Comparison of ENCODE assay signal across 10 mouse cellular contexts in the genomic region with DNA sequence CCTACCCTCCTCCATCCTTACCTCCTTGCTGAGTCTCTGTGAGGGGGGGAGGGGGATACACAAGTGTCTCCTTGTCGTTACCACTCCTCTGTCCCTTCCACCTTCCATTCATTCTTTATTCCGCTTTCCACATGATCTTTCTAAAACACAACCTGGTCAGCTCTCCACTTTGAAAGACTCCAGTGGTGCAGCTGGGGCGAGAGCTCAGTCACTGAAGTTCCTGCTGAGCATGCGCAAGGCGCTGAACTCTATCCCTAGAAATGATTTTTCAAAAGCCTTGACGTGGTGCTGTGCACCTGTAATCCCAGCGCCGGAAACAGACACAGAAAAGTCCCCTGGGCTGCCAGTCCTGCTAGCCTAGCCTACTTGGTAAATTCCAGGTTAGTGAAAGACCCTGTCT.
"Had no signal": no experiment of that assay in that cellular context is flagged by ENCODE, and none has a peak within 500 bp of the region (broad histone marks: within the 10 kb centered on the region; RNA-seq: fewer than 3 reads in every experiment).

No protein-coding gene starts in this region.

- H3K4me2 ChIP-seq: kidney, embryonic 15.5 days; limb, embryonic 13.5 days; midbrain, embryonic 12.5 days; neural tube, embryonic 12.5 days had no signal

- H3K9me3 ChIP-seq: kidney, embryonic 15.5 days; limb, embryonic 13.5 days; midbrain, embryonic 12.5 days; neural tube, embryonic 12.5 days had no signal

- H3K27me3 ChIP-seq: kidney, embryonic 15.5 days; limb, embryonic 13.5 days; midbrain, embryonic 12.5 days; neural tube, embryonic 12.5 days had no signal

- DNase-seq: kidney, adult 18-20 months; kidney, postnatal 14 days; lung, adult 18-20 months; retina, postnatal 1 day; thymus, postnatal 4 days had no signal

- H3K4me1 ChIP-seq: neural tube, embryonic 12.5 days had no signal

- H3K27ac ChIP-seq: limb, embryonic 13.5 days; liver, embryonic 14.5 days; midbrain, embryonic 12.5 days; neural tube, embryonic 12.5 days had no signal

- H3K4me3 ChIP-seq: kidney, embryonic 15.5 days; limb, embryonic 13.5 days; midbrain, embryonic 12.5 days; neural tube, embryonic 12.5 days had no signal

- H3K9ac ChIP-seq: kidney, embryonic 15.5 days; limb, embryonic 13.5 days; liver, embryonic 14.5 days; midbrain, embryonic 12.5 days; neural tube, embryonic 12.5 days had no signal

- H3K36me3 ChIP-seq: kidney, embryonic 15.5 days; limb, embryonic 13.5 days; midbrain, embryonic 12.5 days; neural tube, embryonic 12.5 days had no signal
